Mouse (Mus musculus): ENCODE measurements at regions not wholly inside any gene's neighbourhood (a gene's known extent, or its start where the extent isn't known, plus 50 kb on each side); places are given as distances from the start of the nearest gene placed in this dataset.
A peak's percentile ranks its signal among the peaks of the same experiment; 100 is the strongest.

DNA sequence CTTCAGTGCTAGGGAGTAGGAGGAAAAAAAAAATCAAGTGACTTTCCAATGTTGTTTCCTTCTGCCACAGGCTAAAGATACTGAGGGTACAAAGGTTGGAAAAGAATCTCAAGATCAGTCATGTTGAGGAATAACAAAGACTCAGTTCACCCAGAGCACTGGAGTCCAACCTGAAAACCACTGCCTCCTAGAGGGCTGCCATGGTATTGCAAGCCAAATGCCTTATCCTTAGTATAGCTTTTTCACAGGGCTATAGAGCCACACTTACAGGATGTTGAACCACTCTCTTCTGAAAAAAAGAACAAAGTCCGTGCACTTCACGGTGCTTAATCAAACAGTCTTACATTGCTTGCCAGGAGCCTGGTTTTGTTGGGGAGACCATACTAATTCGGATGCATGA, 139.9 kb upstream of the Srrm4 start:
- H3K4me1 ChIP-seq (ENCODE audit: control insufficient read depth, insufficient read depth, low read length), result no peaks in the 10 kb centered on the region
- DNase-seq (no peak), ATAC-seq (ENCODE audit: low FRiP score, low TSS enrichment) (no peak)
- no peak overlapping the region for H3K4me3 ChIP-seq (replicated peaks; ENCODE audit: low read depth, low read length)
- H3K36me3 ChIP-seq (ENCODE audit: control insufficient read depth, insufficient read depth, low read length), result no peaks in the 10 kb centered on the region
- no peak overlapping the region for H3K4me2 ChIP-seq (ENCODE audit: low read length)
- H3K9me3 ChIP-seq (ENCODE audit: control insufficient read depth, low read length), result peaks cover 5% of the 10 kb centered on the region; the same call in 1 of the 2 replicates
- H3K9ac ChIP-seq (replicated peaks; ENCODE audit: low read length), result no peak overlapping the region
- WGBS, result 90% methylated on average over 3 of the region's 3 CpGs
- H3K27me3 ChIP-seq (ENCODE audit: control insufficient read depth, insufficient read depth, low read length), result no peaks in the 10 kb centered on the region
- no peak overlapping the region for H3K27ac ChIP-seq (replicated peaks; ENCODE audit: low read depth, low read length)

DNA sequence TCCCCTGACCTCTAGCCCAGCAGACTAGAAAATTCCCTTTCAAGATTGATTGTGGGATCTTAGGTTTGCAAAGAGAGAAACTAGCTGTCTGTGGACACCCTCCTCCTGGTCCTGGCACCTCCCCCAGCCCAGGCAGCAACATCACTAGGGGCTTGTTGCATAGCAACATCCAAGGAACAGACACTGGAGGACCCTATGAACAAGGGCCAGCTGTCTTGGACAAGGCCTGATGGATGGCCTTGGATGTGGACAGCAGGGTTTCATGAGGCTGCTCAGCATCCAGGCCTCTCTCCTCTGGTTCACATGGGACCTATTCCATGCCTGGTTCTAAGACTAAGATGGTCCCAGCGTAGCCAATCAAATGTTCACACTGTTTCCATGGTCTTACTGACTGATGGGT, 127.6 kb upstream of the Srrm4 start:
- 84% methylated on average over 1 of the region's 1 CpGs for WGBS
- Histone ChIP-seq H3K27me3 (ENCODE audit: control insufficient read depth, insufficient read depth, low read length) (no peaks in the 10 kb centered on the region), H3K4me2 (ENCODE audit: low read length) (no peak overlapping the region), H3K27ac (replicated peaks; ENCODE audit: low read depth, low read length) (no peak overlapping the region), H3K9me3 (ENCODE audit: control insufficient read depth, low read length) (no peaks in the 10 kb centered on the region), H3K36me3 (ENCODE audit: control insufficient read depth, insufficient read depth, low read length) (no peaks in the 10 kb centered on the region), H3K4me1 (ENCODE audit: control insufficient read depth, insufficient read depth, low read length) (no peaks in the 10 kb centered on the region), H3K9ac (replicated peaks; ENCODE audit: low read length) (no peak overlapping the region), H3K4me3 (replicated peaks; ENCODE audit: low read depth, low read length) (no peak overlapping the region)
- ATAC-seq (ENCODE audit: low FRiP score, low TSS enrichment) (no peak), DNase-seq (no peak)

- ATAC-seq (ENCODE audit: low FRiP score, low TSS enrichment) (no peak), DNase-seq (peak; percentile 65)
- Histone ChIP-seq H3K27ac (replicated peaks; ENCODE audit: low read depth, low read length) (no peak overlapping the region), H3K27me3 (ENCODE audit: control insufficient read depth, insufficient read depth, low read length) (no peaks in the 10 kb centered on the region), H3K4me3 (replicated peaks; ENCODE audit: low read depth, low read length) (no peak overlapping the region), H3K9ac (replicated peaks; ENCODE audit: low read length) (no peak overlapping the region), H3K36me3 (ENCODE audit: control insufficient read depth, insufficient read depth, low read length) (no peaks in the 10 kb centered on the region), H3K9me3 (ENCODE audit: control insufficient read depth, low read length) (no peaks in the 10 kb centered on the region), H3K4me1 (ENCODE audit: control insufficient read depth, insufficient read depth, low read length) (no peaks in the 10 kb centered on the region), H3K4me2 (ENCODE audit: low read length) (no peak overlapping the region)
- 30% methylated on average over 7 of the region's 7 CpGs for WGBS
Measured at GRCm38 (mm10) chr5:116714256-116714655, 122.6 kb upstream of the Srrm4 start.

DNA sequence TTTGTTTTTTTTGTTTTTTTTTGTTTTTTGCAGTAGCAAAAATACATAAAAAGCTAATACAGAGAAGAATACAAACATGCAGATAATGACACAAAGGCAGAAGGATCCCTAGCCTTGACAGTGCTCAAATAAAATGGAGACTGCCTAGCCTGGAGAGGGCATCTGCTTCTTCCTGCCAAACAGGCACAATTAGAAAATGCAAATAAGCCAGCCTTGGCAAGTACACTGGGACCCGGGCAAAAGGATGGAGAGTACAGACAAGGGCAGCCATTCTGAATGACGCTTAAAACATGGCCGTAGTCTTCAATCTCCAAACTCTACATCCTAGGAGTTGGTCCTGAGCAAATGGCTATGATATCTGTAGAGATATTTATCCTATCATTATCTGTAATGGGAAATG, 120.4 kb upstream of the Srrm4 start:
- no peak for ATAC-seq (ENCODE audit: low FRiP score, low TSS enrichment)
- Histone ChIP-seq H3K4me3 (replicated peaks; ENCODE audit: low read depth, low read length) (no peak overlapping the region), H3K4me1 (ENCODE audit: control insufficient read depth, insufficient read depth, low read length) (no peaks in the 10 kb centered on the region), H3K27me3 (ENCODE audit: control insufficient read depth, insufficient read depth, low read length) (no peaks in the 10 kb centered on the region), H3K9me3 (ENCODE audit: control insufficient read depth, low read length) (no peaks in the 10 kb centered on the region), H3K27ac (replicated peaks; ENCODE audit: low read depth, low read length) (no peak overlapping the region), H3K9ac (replicated peaks; ENCODE audit: low read length) (no peak overlapping the region), H3K36me3 (ENCODE audit: control insufficient read depth, insufficient read depth, low read length) (no peaks in the 10 kb centered on the region), H3K4me2 (ENCODE audit: low read length) (no peak overlapping the region)
- DNase-seq, result no peak
- WGBS, result 80% methylated on average over 3 of the region's 3 CpGs

DNA sequence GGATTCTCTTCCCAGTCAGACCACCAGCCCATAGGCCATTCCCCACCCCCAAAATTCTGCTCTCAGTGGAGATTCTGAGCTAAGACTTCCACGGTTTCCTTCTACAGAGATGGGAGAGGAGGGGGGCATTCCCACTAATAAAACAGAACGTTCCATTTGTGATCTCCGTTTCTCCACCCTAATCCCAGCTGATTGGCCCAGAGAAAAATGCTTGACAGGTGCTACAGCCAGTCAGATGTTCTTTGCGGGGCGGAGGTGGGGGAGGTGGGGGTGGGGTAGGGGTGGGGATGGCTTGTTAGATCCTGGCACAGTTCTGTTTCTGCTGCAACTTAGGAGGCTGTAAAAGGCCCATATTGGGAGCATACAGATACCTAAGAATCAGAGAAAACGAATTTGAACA, 116.9 kb upstream of the Srrm4 start:
- Histone ChIP-seq H3K27ac (replicated peaks; ENCODE audit: low read depth, low read length) (no peak overlapping the region), H3K4me3 (replicated peaks; ENCODE audit: low read depth, low read length) (no peak overlapping the region), H3K9me3 (ENCODE audit: control insufficient read depth, low read length) (no peaks in the 10 kb centered on the region), H3K27me3 (ENCODE audit: control insufficient read depth, insufficient read depth, low read length) (no peaks in the 10 kb centered on the region), H3K4me1 (ENCODE audit: control insufficient read depth, insufficient read depth, low read length) (no peaks in the 10 kb centered on the region), H3K36me3 (ENCODE audit: control insufficient read depth, insufficient read depth, low read length) (no peaks in the 10 kb centered on the region), H3K4me2 (ENCODE audit: low read length) (no peak overlapping the region), H3K9ac (replicated peaks; ENCODE audit: low read length) (no peak overlapping the region)
- ATAC-seq (ENCODE audit: low FRiP score, low TSS enrichment), result no peak
- peak; percentile 60 for DNase-seq
- 26% methylated on average over 6 of the region's 6 CpGs for whole genome bisulfite sequencing

DNA sequence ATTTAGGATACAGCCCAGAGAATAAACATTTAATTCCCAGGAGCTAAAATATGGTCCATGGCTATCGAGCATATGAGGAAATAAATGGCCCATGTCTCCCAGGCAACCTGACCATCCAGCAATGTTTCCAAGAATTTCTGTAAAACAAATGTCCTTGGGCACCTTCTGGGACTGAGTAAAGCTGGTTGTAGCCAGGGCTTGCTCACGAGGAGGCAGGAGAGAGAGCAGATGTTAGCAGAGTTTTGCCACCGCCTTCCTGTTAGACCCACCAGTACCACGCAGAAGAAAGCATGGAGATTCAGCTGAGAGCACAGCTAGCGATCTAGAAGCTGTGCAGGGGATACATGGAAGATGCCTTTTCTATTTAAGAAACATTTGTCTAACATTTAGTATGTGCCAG, 70.8 kb upstream of the Srrm4 start:
- Histone ChIP-seq H3K36me3 (ENCODE audit: control insufficient read depth, insufficient read depth, low read length) (no peaks in the 10 kb centered on the region), H3K4me2 (ENCODE audit: low read length) (no peak overlapping the region), H3K9ac (replicated peaks; ENCODE audit: low read length) (no peak overlapping the region), H3K27me3 (ENCODE audit: control insufficient read depth, insufficient read depth, low read length) (no peaks in the 10 kb centered on the region), H3K27ac (replicated peaks; ENCODE audit: low read depth, low read length) (peak overlapping the region; percentile 41; the same call in 1 of the 2 replicates), H3K4me1 (ENCODE audit: control insufficient read depth, insufficient read depth, low read length) (peaks cover 10% of the 10 kb centered on the region; the same call in 1 of the 2 replicates), H3K9me3 (ENCODE audit: control insufficient read depth, low read length) (no peaks in the 10 kb centered on the region), H3K4me3 (replicated peaks; ENCODE audit: low read depth, low read length) (no peak overlapping the region)
- DNase-seq (peak; percentile 35), ATAC-seq (ENCODE audit: low FRiP score, low TSS enrichment) (no peak)
- WGBS, result 61% methylated on average over 5 of the region's 5 CpGs

- no peak overlapping the region for H3K9ac ChIP-seq (replicated peaks; ENCODE audit: low read length)
- no peak overlapping the region for H3K4me3 ChIP-seq (replicated peaks; ENCODE audit: low read depth, low read length)
- no peak overlapping the region for H3K4me2 ChIP-seq (ENCODE audit: low read length)
- no peak for ATAC-seq (ENCODE audit: low FRiP score, low TSS enrichment)
- 36% methylated on average over 2 of the region's 2 CpGs for WGBS
- H3K27ac ChIP-seq (replicated peaks; ENCODE audit: low read depth, low read length), result peak overlapping the region; percentile 41; the same call in 1 of the 2 replicates
- no peaks in the 10 kb centered on the region for H3K27me3 ChIP-seq (ENCODE audit: control insufficient read depth, insufficient read depth, low read length)
- peaks cover 10% of the 10 kb centered on the region; the same call in 1 of the 2 replicates for H3K4me1 ChIP-seq (ENCODE audit: control insufficient read depth, insufficient read depth, low read length)
- H3K9me3 ChIP-seq (ENCODE audit: control insufficient read depth, low read length), result no peaks in the 10 kb centered on the region
- DNase-seq, result peak; percentile 70
- no peaks in the 10 kb centered on the region for H3K36me3 ChIP-seq (ENCODE audit: control insufficient read depth, insufficient read depth, low read length)
Measured at GRCm38 (mm10) chr5:116661851-116662250, 70.2 kb upstream of the Srrm4 start.

GRCm38 (mm10) chr5:116654486-116655420, 63.1 kb upstream of the Srrm4 start:
- Histone ChIP-seq H3K4me2 (ENCODE audit: low read length) (no peak overlapping the region), H3K4me1 (ENCODE audit: control insufficient read depth, insufficient read depth, low read length) (no peaks in the 10 kb centered on the region), H3K27ac (replicated peaks; ENCODE audit: low read depth, low read length) (no peak overlapping the region), H3K4me3 (replicated peaks; ENCODE audit: low read depth, low read length) (no peak overlapping the region), H3K27me3 (ENCODE audit: control insufficient read depth, insufficient read depth, low read length) (no peaks in the 10 kb centered on the region), H3K9me3 (ENCODE audit: control insufficient read depth, low read length) (no peaks in the 10 kb centered on the region), H3K36me3 (ENCODE audit: control insufficient read depth, insufficient read depth, low read length) (no peaks in the 10 kb centered on the region), H3K9ac (replicated peaks; ENCODE audit: low read length) (no peak overlapping the region)
- WGBS, result 84% methylated on average over 17 of the region's 17 CpGs
- no peak for ATAC-seq (ENCODE audit: low FRiP score, low TSS enrichment)
- no peak for DNase-seq
